Mouse (Mus musculus) central nervous system, embryonic 14 days (tissue): ENCODE measurements around the gene Svop. TPM values are rescaled to one million over a fixed set of nuclear protein-coding genes. Genes with fewer than 3 reads are reported as not detected.

ENCODE experiments used
- polyA plus RNA-seq: library from polyadenylated mRNA; depleted of rRNA; stranded (reverse); fragments of >200 nt; gene quantifications from 2 replicates; pipeline ENCODE4 v1.2.3, GENCODE M21; 2012; rRNA removed

The Svop gene
- polyA plus RNA-seq = 48.3 and 52.9 TPM in 2 replicates

GRCm38 (mm10) chr5:114091057-114091807, at the start of gene Svop:
TSS of gene Svop (minus strand) at chr5:114091570.

DNA sequence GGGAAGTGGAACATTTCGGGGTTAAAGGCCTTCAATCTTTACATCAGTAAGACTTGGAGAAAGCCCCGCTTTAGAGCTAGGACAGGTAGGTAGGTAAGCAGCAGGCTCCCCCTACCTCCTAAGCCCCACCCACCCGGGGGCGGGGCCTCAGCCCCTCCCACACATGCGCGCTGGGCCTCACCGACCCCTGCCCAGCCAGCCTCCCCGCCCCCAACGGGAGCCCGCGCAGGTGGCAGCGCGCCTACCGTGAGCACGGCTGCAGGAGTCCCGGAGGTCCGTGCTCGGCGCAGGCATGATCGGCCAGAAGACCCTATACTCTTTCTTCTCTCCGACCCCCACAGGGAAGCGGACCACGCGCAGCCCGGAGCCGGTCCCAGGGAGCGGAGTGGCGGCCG, 38.8 kb upstream of the Svop start, which contains the start of gene Ung:
Ung (plus strand) TSS at position 176 of the 395 bp plus-strand sequence.

GRCm38 (mm10) chr5:114127374-114128349, 36.3 kb upstream of the Svop start, which contains the start of gene Alkbh2:
TSS of gene Alkbh2 (minus strand) at chr5:114128218.

DNA sequence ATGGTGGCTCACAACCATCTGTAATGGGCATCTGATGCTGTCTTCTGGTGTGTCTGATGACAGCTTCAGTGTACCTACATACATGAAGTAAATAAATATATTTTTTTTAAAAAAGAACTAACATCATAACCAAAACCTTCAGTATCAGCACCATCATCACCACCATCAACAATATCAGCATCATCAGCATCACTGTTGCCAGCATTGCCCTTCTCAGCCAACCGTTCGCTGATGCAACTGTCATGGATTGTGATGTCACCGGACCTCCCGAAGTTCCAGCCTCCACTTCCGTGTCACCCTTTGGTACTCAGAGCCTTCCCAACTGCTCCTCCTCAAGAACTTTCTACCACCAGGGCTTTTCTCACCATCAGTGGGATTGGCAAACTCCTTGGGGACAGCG, 26.2 kb downstream of the Svop start, which contains the start of gene Usp30:
Usp30 (plus strand) TSS at position 301 of the 400 bp plus-strand sequence.

DNA sequence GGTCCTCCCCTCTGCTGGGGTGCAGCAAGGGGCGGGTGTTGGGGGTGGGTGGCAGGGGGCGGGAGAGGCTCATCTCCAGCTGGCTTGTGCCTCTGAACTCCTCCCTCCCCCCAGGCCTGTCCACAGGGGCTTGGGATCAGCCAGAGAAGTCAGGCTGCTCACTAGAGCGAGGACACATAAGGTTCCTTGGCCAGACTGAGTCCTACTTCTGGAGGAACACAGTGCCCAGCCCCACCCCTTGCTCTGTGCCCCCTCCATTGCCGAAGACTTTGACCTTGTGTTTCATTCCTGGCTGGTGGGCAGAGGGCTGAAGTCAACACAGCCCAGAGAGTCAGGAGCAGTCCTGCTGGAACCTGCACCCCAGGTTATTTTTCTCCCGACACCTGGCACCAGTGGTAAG, 87.8 kb downstream of the Svop start, which contains the start of gene Dao:
Dao (plus strand) TSS at position 162 of the 400 bp plus-strand sequence.

DNA sequence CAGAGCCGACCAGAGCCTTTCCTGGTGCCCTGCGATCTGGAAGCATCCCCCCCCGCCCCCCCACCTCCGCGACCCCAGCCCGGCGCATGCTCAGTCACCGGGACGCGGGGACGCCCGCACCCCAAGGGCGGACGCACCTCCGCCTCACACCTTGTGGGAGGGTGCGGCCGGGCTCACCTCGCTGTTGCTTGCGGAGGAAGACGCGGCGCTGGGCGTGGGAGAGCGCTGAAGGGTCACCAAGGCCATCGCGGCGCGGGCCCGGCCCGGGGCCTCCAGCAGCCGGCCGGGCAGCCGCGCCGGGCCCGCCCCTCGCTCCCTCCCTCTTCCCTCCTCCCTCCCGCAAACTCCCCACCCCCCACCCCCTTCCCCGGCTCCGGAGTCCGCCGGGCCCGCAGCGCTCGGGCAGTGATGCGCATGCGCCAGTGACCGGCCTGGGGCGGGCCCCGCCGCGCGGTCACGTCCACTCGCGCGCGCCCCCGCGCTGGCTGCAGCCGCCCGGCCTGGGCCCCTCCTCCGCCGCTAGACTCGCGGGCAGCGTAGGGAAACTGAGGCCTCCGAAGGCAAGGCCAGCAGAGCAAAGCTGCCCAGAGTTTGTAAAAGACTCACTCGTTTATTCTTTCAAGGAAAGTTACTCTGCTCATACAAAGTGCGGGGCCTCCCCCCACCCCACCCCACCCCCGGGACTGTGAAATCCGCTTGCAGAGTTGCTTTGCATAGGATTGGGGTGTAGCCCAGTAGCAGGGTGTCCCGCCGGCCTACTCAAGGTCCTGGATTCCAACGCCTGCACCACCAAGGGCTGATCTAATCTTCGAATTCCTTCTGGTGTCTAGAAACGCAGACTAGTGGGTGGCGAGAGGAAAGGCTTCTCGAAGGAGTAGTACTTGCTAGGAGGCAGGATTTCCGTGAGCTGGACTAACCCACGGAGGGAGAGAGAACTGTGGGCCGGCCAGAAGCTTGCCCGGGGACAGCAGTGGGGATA, 97.6 kb downstream of the Svop start, which contains the start of gene Ssh1:
Ssh1 (minus strand) TSS at position 408 of the 979 bp plus-strand sequence.

Other genes with a start within 250 kb of the Svop start
- gene Coro1c, start 182.8 kb downstream of the Svop start, polyA plus RNA-seq = 150 and 179 TPM in 2 replicates
- 13.7 and 14.6 TPM in 2 replicates for gene Ssh1, start 97.7 kb downstream of the Svop start, polyA plus RNA-seq
- not detected in 2 replicates for gene Dao, start 87.9 kb downstream of the Svop start, polyA plus RNA-seq
- 33.6 and 35.0 TPM in 2 replicates for gene Usp30, start 26.1 kb downstream of the Svop start, polyA plus RNA-seq
- gene Alkbh2, start 36.6 kb upstream of the Svop start, polyA plus RNA-seq = 12.1 and 12.9 TPM in 2 replicates
- gene Ung, start 38.8 kb upstream of the Svop start, polyA plus RNA-seq = 14.3 and 14.8 TPM in 2 replicates
- 3.2 and 4.4 TPM in 2 replicates for gene Acacb, start 55.0 kb upstream of the Svop start, polyA plus RNA-seq
- 0.91 and 1.2 TPM in 2 replicates for gene Foxn4, start 182.2 kb upstream of the Svop start, polyA plus RNA-seq
- gene Myo1h, start 197.6 kb upstream of the Svop start, polyA plus RNA-seq = 0.50 and 0.93 TPM in 2 replicates